Comparison of ENCODE assay signal across 27 mouse cellular contexts in the genomic region with DNA sequence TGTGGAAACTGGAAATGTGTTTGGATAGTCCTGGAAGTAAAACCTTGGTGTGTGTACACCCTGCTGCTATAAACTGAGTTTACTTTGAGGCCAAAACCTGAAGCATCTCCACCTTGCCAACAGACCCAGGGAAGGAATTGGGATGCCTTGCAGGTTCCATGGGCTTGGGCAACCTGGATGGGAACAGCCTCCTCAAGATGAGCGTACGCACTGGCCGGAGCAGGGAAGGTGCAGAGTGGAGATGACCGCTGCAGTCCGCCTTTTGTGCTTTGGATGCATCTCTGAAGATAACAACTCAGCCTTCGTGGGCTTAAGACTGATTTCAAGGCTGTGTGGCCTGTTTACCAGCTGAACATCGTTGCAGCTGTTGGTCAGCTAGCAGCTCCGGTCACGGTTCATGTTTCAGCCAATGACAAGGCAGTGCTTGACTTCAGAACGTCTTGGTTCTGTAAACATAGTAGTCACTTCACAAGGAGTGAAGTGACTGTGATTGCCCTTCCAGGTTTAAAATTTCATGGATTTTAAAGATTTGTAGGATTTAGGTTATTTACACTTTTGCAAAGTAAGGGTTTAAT. TPM values are rescaled to one million over a fixed set of nuclear protein-coding genes. Genes with fewer than 3 reads are reported as not detected.
A peak's percentile ranks its signal among the peaks of the same experiment; 100 is the strongest.
DNase-seq lines count a peak whose midpoint lies in the region; ATAC-seq and TF ChIP-seq lines count a peak whose summit lies in the region.
"Had no signal": no experiment of that assay in that cellular context is flagged by ENCODE, and none has a peak within 500 bp of the region (broad histone marks: within the 10 kb centered on the region; RNA-seq: fewer than 3 reads in every experiment).

No protein-coding gene starts in this region.

- DNase-seq in heart, embryonic 10.5 days (ENCODE audit: low spot score), result no peak
- DNase-seq in stomach, postnatal 0 days (ENCODE audit: low spot score), result no peak
- no peak for DNase-seq in MEL (ENCODE audit: low read depth, low spot score)
- DNase-seq in spleen, adult 18-20 months, result no peak
- no peak for DNase-seq in spleen, postnatal 10 days (ENCODE audit: low spot score in 2 of 2)
- DNase-seq: adrenal gland, postnatal 25 days; cerebellum, adult 9-10 months; heart, postnatal 14 days; kidney, postnatal 4 days; lung, postnatal 36 days; right cerebral cortex, adult 18-20 months; thymus, adult 18-20 months had no signal

- no peak overlapping the region for H3K4me2 ChIP-seq in heart, embryonic 11.5 days
- no peak overlapping the region for H3K4me2 ChIP-seq in stomach, embryonic 16.5 days (ENCODE audit: low read depth, low read length)
- no peak overlapping the region for H3K4me2 ChIP-seq in stomach, postnatal 0 days (replicated peaks; ENCODE audit: low read depth)
- H3K4me2 ChIP-seq in myocyte (ENCODE audit: low read depth), result peak overlapping the region; percentile 81
- H3K4me2 ChIP-seq: forebrain, embryonic 12.5 days; heart, embryonic 13.5 days; lung, embryonic 15.5 days; neural tube, embryonic 15.5 days had no signal

- peak overlapping the region; percentile 17; the same call in 1 of the 2 replicates for H3K27ac ChIP-seq in heart, embryonic 10.5 days
- no peak overlapping the region; the same call in 1 of the 2 replicates for H3K27ac ChIP-seq in heart, embryonic 11.5 days (ENCODE audit: low read depth, low read length)
- peak overlapping the region; percentile 10; the same call in 1 of the 2 replicates for H3K27ac ChIP-seq in stomach, embryonic 16.5 days (ENCODE audit: low read length)
- no peak overlapping the region for H3K27ac ChIP-seq in stomach, postnatal 0 days (replicated peaks)
- peak overlapping the region; percentile 94 for H3K27ac ChIP-seq in MEL (ENCODE audit: control insufficient read depth, low read depth, low read length)
- H3K27ac ChIP-seq: forebrain, embryonic 12.5 days; hindbrain, postnatal 0 days; lung, embryonic 15.5 days; neural tube, embryonic 15.5 days had no signal

- no peak for ATAC-seq in heart, embryonic 11.5 days (replicated peaks; ENCODE audit: insufficient number of reproducible peaks, low FRiP score, low TSS enrichment)
- no peak for ATAC-seq in stomach, embryonic 16.5 days (ENCODE audit: insufficient read depth, low FRiP score)
- ATAC-seq in stomach, postnatal 0 days (ENCODE audit: low FRiP score, low TSS enrichment), result no peak
- ATAC-seq: hindbrain, postnatal 0 days; intestine, embryonic 16.5 days; midbrain, embryonic 16.5 days had no signal

- 76% methylated on average over 10 of the region's 10 CpGs for WGBS in heart, embryonic 10.5 days
- 73% methylated on average over 10 of the region's 10 CpGs for WGBS in heart, embryonic 11.5 days (ENCODE audit: insufficient replicate concordance)
- 65% methylated on average over 10 of the region's 10 CpGs for WGBS in stomach, embryonic 16.5 days
- WGBS in stomach, postnatal 0 days, result 62% methylated on average over 10 of the region's 10 CpGs

- no peaks in the 10 kb centered on the region for H3K9me3 ChIP-seq in heart, embryonic 10.5 days
- no peaks in the 10 kb centered on the region for H3K9me3 ChIP-seq in heart, embryonic 11.5 days (replicated peaks; ENCODE audit: control insufficient read depth, low read length)
- no peaks in the 10 kb centered on the region for H3K9me3 ChIP-seq in stomach, embryonic 16.5 days (replicated peaks; ENCODE audit: control insufficient read depth, low read length)
- no peaks in the 10 kb centered on the region for H3K9me3 ChIP-seq in stomach, postnatal 0 days (ENCODE audit: control insufficient read depth, low read length)
- H3K9me3 ChIP-seq in MEL (replicated peaks; ENCODE audit: insufficient read depth, low read length), result no peaks in the 10 kb centered on the region
- H3K9me3 ChIP-seq: forebrain, embryonic 12.5 days; heart, embryonic 13.5 days; lung, embryonic 15.5 days; neural tube, embryonic 15.5 days had no signal

- peaks cover 72% of the 10 kb centered on the region for H3K4me1 ChIP-seq in heart, embryonic 10.5 days
- peaks cover 30% of the 10 kb centered on the region for H3K4me1 ChIP-seq in heart, embryonic 11.5 days (ENCODE audit: control insufficient read depth, insufficient read depth, low read length)
- H3K4me1 ChIP-seq in stomach, embryonic 16.5 days (ENCODE audit: control insufficient read depth, insufficient read depth, low read length), result peaks cover 27% of the 10 kb centered on the region
- no peaks in the 10 kb centered on the region for H3K4me1 ChIP-seq in stomach, postnatal 0 days (replicated peaks; ENCODE audit: control insufficient read depth, insufficient read depth)
- H3K4me1 ChIP-seq in MEL (ENCODE audit: control insufficient read depth in 1 of 2, insufficient read depth in 2 of 2, low read length in 2 of 2), result peaks cover 16 to 54% of the 10 kb centered on the region in 2 experiments

- H3K4me3 ChIP-seq in heart, embryonic 10.5 days, result no peak overlapping the region
- no peak overlapping the region for H3K4me3 ChIP-seq in heart, embryonic 11.5 days (ENCODE audit: low read depth, low read length)
- H3K4me3 ChIP-seq in stomach, embryonic 16.5 days (replicated peaks; ENCODE audit: low read length), result no peak overlapping the region
- H3K4me3 ChIP-seq in stomach, postnatal 0 days (ENCODE audit: low read depth, low read length), result no peak overlapping the region
- H3K4me3 ChIP-seq in MEL (ENCODE audit: control insufficient read depth in 1 of 2, insufficient read depth in 1 of 2, low read depth in 2 of 2, low read length in 2 of 2), result no peak overlapping the region
- no peak overlapping the region for H3K4me3 ChIP-seq in myocyte
- H3K4me3 ChIP-seq: forebrain, embryonic 12.5 days; heart, embryonic 13.5 days; lung, embryonic 15.5 days; neural tube, embryonic 15.5 days had no signal

- no peaks in the 10 kb centered on the region for H3K27me3 ChIP-seq in heart, embryonic 10.5 days (ENCODE audit: insufficient read depth, poor library complexity, severe bottlenecking)
- H3K27me3 ChIP-seq in heart, embryonic 11.5 days (ENCODE audit: control insufficient read depth, insufficient read depth, low read length), result no peaks in the 10 kb centered on the region
- H3K27me3 ChIP-seq in stomach, embryonic 16.5 days (ENCODE audit: control insufficient read depth, insufficient read depth, low read length), result no peaks in the 10 kb centered on the region
- H3K27me3 ChIP-seq in stomach, postnatal 0 days (ENCODE audit: control insufficient read depth, insufficient read depth, low read length), result no peaks in the 10 kb centered on the region
- H3K27me3 ChIP-seq in MEL (ENCODE audit: control insufficient read depth in 1 of 2, insufficient read depth in 2 of 2, low read length in 2 of 2), result no peaks in the 10 kb centered on the region
- no peaks in the 10 kb centered on the region for H3K27me3 ChIP-seq in myocyte (ENCODE audit: control insufficient read depth, insufficient read depth, insufficient read length)
- H3K27me3 ChIP-seq: forebrain, embryonic 12.5 days; heart, embryonic 13.5 days; lung, embryonic 15.5 days; neural tube, embryonic 15.5 days had no signal

- no peak for TF ChIP-seq CTCF in stomach, postnatal 0 days (IDR thresholded peaks at IDR 0.05; ENCODE audit: low read depth)
- TF ChIP-seq CTCF in MEL (IDR thresholded peaks at IDR 0.05 in 2 of 3, conservative IDR thresholded peaks at IDR 0.05 in 1 of 3; ENCODE audit: control insufficient read depth in 1 of 3, insufficient read depth in 1 of 3, low read depth in 2 of 3, low read length in 3 of 3, poor library complexity in 1 of 3, severe bottlenecking in 1 of 3), result no peak

- H3K9ac ChIP-seq in heart, embryonic 11.5 days (ENCODE audit: low read depth, low read length), result no peak overlapping the region
- no peak overlapping the region for H3K9ac ChIP-seq in stomach, embryonic 16.5 days (ENCODE audit: low read length)
- no peak overlapping the region for H3K9ac ChIP-seq in stomach, postnatal 0 days (ENCODE audit: low read length)
- H3K9ac ChIP-seq in MEL (ENCODE audit: control insufficient read depth, low read depth, low read length, poor library complexity, severe bottlenecking), result peak overlapping the region; percentile 13; the same call in 1 of the 2 replicates
- H3K9ac ChIP-seq: forebrain, embryonic 12.5 days; heart, embryonic 13.5 days; lung, embryonic 15.5 days; neural tube, embryonic 15.5 days had no signal

- TF ChIP-seq EP300 in stomach, postnatal 0 days (optimal IDR thresholded peaks at IDR 0.05), result no peak
- TF ChIP-seq EP300 in MEL (IDR thresholded peaks at IDR 0.05; ENCODE audit: low read depth in 1 of 2, low read length in 2 of 2), result no peak

- H3K79me2 ChIP-seq in MEL (ENCODE audit: control insufficient read depth, insufficient read depth, low read length, poor library complexity), result peaks cover 36% of the 10 kb centered on the region
- H3K79me2 ChIP-seq in myocyte (ENCODE audit: control insufficient read depth, insufficient read depth), result peaks cover 69% of the 10 kb centered on the region

- no peak for TF ChIP-seq RAD21 in MEL (IDR thresholded peaks at IDR 0.05; ENCODE audit: low read depth, low read length)

- no peak for TF ChIP-seq POLR2A in MEL (IDR thresholded peaks at IDR 0.05; ENCODE audit: control insufficient read depth in 1 of 2, insufficient read depth in 1 of 2, low read depth in 1 of 2, low read length in 2 of 2, poor library complexity in 1 of 2)
- TF ChIP-seq POLR2A in myocyte (IDR thresholded peaks at IDR 0.05; ENCODE audit: insufficient read length, low read depth), result no peak

- no peak overlapping the region for H3ac ChIP-seq in myocyte (ENCODE audit: control insufficient read depth, insufficient read length)

- peaks cover 23% of the 10 kb centered on the region for H3K36me3 ChIP-seq in heart, embryonic 10.5 days
- H3K36me3 ChIP-seq in heart, embryonic 11.5 days (ENCODE audit: control insufficient read depth, insufficient read depth, low read length), result 0 out of 2 replicates have a peak, but pooled peaks cover 3% of the 10 kb centered on the region
- no peaks in the 10 kb centered on the region for H3K36me3 ChIP-seq in stomach, embryonic 16.5 days (ENCODE audit: control insufficient read depth, insufficient read depth, low read length)
- H3K36me3 ChIP-seq in stomach, postnatal 0 days (ENCODE audit: control insufficient read depth, insufficient read depth, low read length), result no peaks in the 10 kb centered on the region
- H3K36me3 ChIP-seq in MEL (ENCODE audit: control insufficient read depth in 1 of 2, insufficient read depth in 2 of 2, low read length in 2 of 2) (peaks cover 0 to 67% of the 10 kb centered on the region in 2 experiments; a peak in 2 of 4 replicates), myocyte (ENCODE audit: control insufficient read depth, insufficient read depth) (no peaks in the 10 kb centered on the region)
- H3K36me3 ChIP-seq: neural tube, embryonic 15.5 days had no signal

RNA-seq across cellular contexts. Expression of gene Banp, which starts 5.5 kb away (rescaled TPM):
- polyA plus RNA-seq in heart, embryonic 10.5 days (2016; fragmentation: Nextera tagmentation; extraction: Ambion mirVana), result 35.8 and 58.5 TPM in 2 replicates
- 39.7 and 40.1 TPM in 2 replicates for polyA plus RNA-seq in heart, embryonic 11.5 days (2014; fragmentation: Nextera tagmentation; extraction: Ambion mirVana)
- 35.9 and 36.4 TPM in 2 replicates for polyA plus RNA-seq in stomach, embryonic 16.5 days (2015; fragmentation: Nextera tagmentation; extraction: Ambion mirVana)
- polyA plus RNA-seq in stomach, postnatal 0 days (2015; fragmentation: Nextera tagmentation; extraction: Ambion mirVana), result 9.0 and 10.0 TPM in 2 replicates
- total RNA-seq in MEL (2012; rRNA removed), result 19.2 and 20.8 TPM in 2 replicates
- 10 to 100 TPM in 1 of 2 experiments, not detected in 1; 28.4 TPM for polyA plus RNA-seq in MEL (2012; ENCODE audit: insufficient read depth in 1 of 2, insufficient read length in 2 of 2, low read depth in 1 of 2, low replicate concordance in 2 of 2, missing spikeins in 1 of 2)
- polyA plus RNA-seq in myocyte (2012; fragmentation: generic; extraction: Trizol), result 30.3 TPM

RNA-seq across cellular contexts. Expression of gene Car5a, which starts 10.4 kb away (rescaled TPM):
- not detected in 2 replicates for polyA plus RNA-seq in heart, embryonic 10.5 days (2016; fragmentation: Nextera tagmentation; extraction: Ambion mirVana)
- polyA plus RNA-seq in heart, embryonic 11.5 days (2014; fragmentation: Nextera tagmentation; extraction: Ambion mirVana), result 0.17 TPM in 1 of 2 replicates, not detected in the other
- polyA plus RNA-seq in stomach, embryonic 16.5 days (2015; fragmentation: Nextera tagmentation; extraction: Ambion mirVana), result 0.19 and 0.40 TPM in 2 replicates
- 0.12 and 0.30 TPM in 2 replicates for polyA plus RNA-seq in stomach, postnatal 0 days (2015; fragmentation: Nextera tagmentation; extraction: Ambion mirVana)
- total RNA-seq in MEL (2012; rRNA removed), result not detected in 2 replicates
- polyA plus RNA-seq in MEL (2012; ENCODE audit: insufficient read depth in 1 of 2, insufficient read length in 2 of 2, low read depth in 1 of 2, low replicate concordance in 2 of 2, missing spikeins in 1 of 2), result under 1 TPM in 1 of 2 experiments, not detected in 1; 0.08 TPM
- polyA plus RNA-seq in myocyte (2012; fragmentation: generic; extraction: Trizol), result not detected
- total RNA-seq: adrenal gland, postnatal 25 days; gastrocnemius, adult 18-20 months; heart, postnatal 14 days had no signal
- polyA plus RNA-seq: gonadal fat pad, adult 2 months; hindbrain, embryonic 11.5 days; kidney, embryonic 14.5 days; limb, embryonic 14.5 days; lung, embryonic 15.5 days had no signal

RNA-seq across cellular contexts. Expression of gene Slc7a5, which starts 47.6 kb away (rescaled TPM):
- 18.7 and 20.9 TPM in 2 replicates for polyA plus RNA-seq in heart, embryonic 10.5 days (2016; fragmentation: Nextera tagmentation; extraction: Ambion mirVana)
- polyA plus RNA-seq in heart, embryonic 11.5 days (2014; fragmentation: Nextera tagmentation; extraction: Ambion mirVana), result 17.0 and 18.4 TPM in 2 replicates
- 19.8 and 20.0 TPM in 2 replicates for polyA plus RNA-seq in stomach, embryonic 16.5 days (2015; fragmentation: Nextera tagmentation; extraction: Ambion mirVana)
- polyA plus RNA-seq in stomach, postnatal 0 days (2015; fragmentation: Nextera tagmentation; extraction: Ambion mirVana), result 8.9 and 9.3 TPM in 2 replicates
- total RNA-seq in MEL (2012; rRNA removed), result 108 and 164 TPM in 2 replicates
- polyA plus RNA-seq in MEL (2012; ENCODE audit: insufficient read depth in 1 of 2, insufficient read length in 2 of 2, low read depth in 1 of 2, low replicate concordance in 2 of 2, missing spikeins in 1 of 2), result 100 to 1,000 TPM in 1 of 2 experiments, 10 to 100 TPM in 1; 55.0 to 263 TPM
- 612 TPM for polyA plus RNA-seq in myocyte (2012; fragmentation: generic; extraction: Trizol)

Comparison
In these comparisons a context has a peak if more than half of its experiments do, and no peak if none do; other contexts are left out.
1. H3K27ac ChIP-seq: peak in heart, embryonic 10.5 days (single experiment), stomach, embryonic 16.5 days (single experiment) and MEL (single experiment); none in heart, embryonic 11.5 days (single experiment) and stomach, postnatal 0 days (single experiment).